Mouse (Mus musculus) stomach, embryonic 16.5 days (tissue): ENCODE measurements around the gene Cmtm3. TPM values are rescaled to one million over a fixed set of nuclear protein-coding genes. Genes with fewer than 3 reads are reported as not detected.
A peak's percentile ranks its signal among the peaks of the same experiment; 100 is the strongest.
"Not testable (repeated sequence)": the region's sequence is repeated elsewhere in the genome, so short reads cannot be mapped to it uniquely, and the experiment has no call there.

Experiments used
- ATAC-seq: fragments of 200-750 bp; cut with Nextera tagmentation; 2 replicates; pipeline ENCODE4 v1.8.0; 2017; ENCODE audit warnings: moderate number of reproducible peaks, moderate TSS enrichment; ENCODE audit not compliant: insufficient read depth, low FRiP score
- H3K27ac ChIP-seq: fragments of 300-500 bp; sonication (generic); 2 replicates; pipeline ENCODE4 v1.5.1; 2014; ENCODE audit warnings: low read length
- H3K27me3 ChIP-seq: fragments of 300-500 bp; sonication (generic); 2 replicates; pipeline ENCODE4 v1.6.1; 2014; ENCODE audit warnings: low read length, control low read depth, mixed read lengths; ENCODE audit not compliant: control insufficient read depth, insufficient read depth
- H3K36me3 ChIP-seq: fragments of 300-500 bp; sonication (generic); 2 replicates; pipeline ENCODE4 v1.6.1; 2014; ENCODE audit warnings: low read length; ENCODE audit not compliant: control insufficient read depth, insufficient read depth
- H3K4me1 ChIP-seq: fragments of 300-500 bp; sonication (generic); 2 replicates; pipeline ENCODE4 v1.6.1; 2014; ENCODE audit warnings: low read length, control low read depth, mixed read lengths; ENCODE audit not compliant: control insufficient read depth, insufficient read depth
- H3K4me2 ChIP-seq: fragments of 300-500 bp; sonication (generic); 2 replicates; pipeline ENCODE4 v1.6.1; 2014; ENCODE audit warnings: low read depth, low read length, mixed read lengths
- H3K4me3 ChIP-seq: fragments of 300-500 bp; sonication (generic); replicated peaks from 2 replicates; pipeline ENCODE4 v1.5.1; 2014; ENCODE audit warnings: mild to moderate bottlenecking, low read length
- H3K9ac ChIP-seq: fragments of 300-500 bp; sonication (generic); 2 replicates; pipeline ENCODE4 v1.6.1; 2014; ENCODE audit warnings: low read length
- H3K9me3 ChIP-seq: fragments of 300-500 bp; sonication (generic); replicated peaks from 2 replicates; pipeline ENCODE4 v1.6.1; 2016; ENCODE audit warnings: low read length, control low read depth; ENCODE audit not compliant: control insufficient read depth
- WGBS: fragments of 180-500 bp; shearing (Covaris S2); extraction: QIAGEN DNeasy Blood & Tissue Kit; methylation state at CpG from one replicate; pipeline ENCODE4 v1.1.7; 2014; 5-methylcytosine and 5-hydroxymethylcytosine counted together
- polyA plus RNA-seq: library from polyadenylated mRNA; unstranded; fragments of >200 nt; fragmentation: Nextera tagmentation; extraction: Ambion mirVana; gene quantifications from 2 replicates; pipeline ENCODE4 v1.2.1, GENCODE M21; 2015

Cmtm3 gene
- 120 and 129 TPM in 2 replicates for polyA plus RNA-seq

GRCm38 (mm10) chr8:104339229-104339982 is at the start of gene Cmtm3:
Gene Cmtm3, plus strand, starts transcription at chr8:104339410.
- no peaks in the 10 kb centered on the region for H3K9me3 ChIP-seq
- peak within 1 kb of the TSS; percentile 76 for H3K4me2 ChIP-seq
- H3K9ac ChIP-seq = peak within 1 kb of the TSS; percentile 91
- H3K4me1 ChIP-seq = peaks cover 9% of the 10 kb centered on the region; the same call in 1 of the 2 replicates
- H3K36me3 ChIP-seq = no peaks in the 10 kb centered on the region
- 14% methylated on average over 17 of the region's 18 CpGs for WGBS
- no peaks in the 10 kb centered on the region for H3K27me3 ChIP-seq
- peak within 1 kb of the TSS; percentile 72 for H3K4me3 ChIP-seq
- no peak for ATAC-seq
- peak within 1 kb of the TSS; percentile 87 for H3K27ac ChIP-seq

GRCm38 (mm10) chr8:104293081-104293480 is 46.1 kb upstream of the Cmtm3 start, which contains the start of gene Cmtm2a:
Gene Cmtm2a, minus strand, starts transcription at chr8:104293181.
- 84% methylated on average over 10 of the region's 12 CpGs for WGBS
- not testable (repeated sequence) for H3K4me2 ChIP-seq

GRCm38 (mm10) chr8:104294396-104294795 is 44.8 kb upstream of the Cmtm3 start:
- Histone ChIP-seq H3K27ac (no peak overlapping the region), H3K4me1 (no peaks in the 10 kb centered on the region), H3K9me3 (no peaks in the 10 kb centered on the region), H3K27me3 (no peaks in the 10 kb centered on the region), H3K9ac (no peak overlapping the region), H3K36me3 (no peaks in the 10 kb centered on the region), H3K4me2 (no peak overlapping the region), H3K4me3 (no peak overlapping the region)
- 72% methylated on average over 1 of the region's 1 CpGs for WGBS
- ATAC-seq = no peak

More at GRCm38 (mm10) chr8:104293081-104293480, 46.1 kb upstream of the Cmtm3 start, which contains the start of gene Cmtm2a:
- H3K9ac ChIP-seq, H3K4me1 ChIP-seq, H3K27me3 ChIP-seq, H3K4me3 ChIP-seq, H3K9me3 ChIP-seq, ATAC-seq, H3K36me3 ChIP-seq, H3K27ac ChIP-seq: not testable (repeated sequence)

- H3K27me3 ChIP-seq, ATAC-seq, H3K36me3 ChIP-seq, H3K27ac ChIP-seq, H3K4me1 ChIP-seq, H3K4me2 ChIP-seq, H3K4me3 ChIP-seq, H3K9me3 ChIP-seq, H3K9ac ChIP-seq: not testable (repeated sequence)
- WGBS = 20% methylated on average over 3 of the region's 3 CpGs
These were observed 37.6 kb upstream of the Cmtm3 start for GRCm38 (mm10) chr8:104301577-104301976.

GRCm38 (mm10) chr8:104302536-104302935 is 36.7 kb upstream of the Cmtm3 start:
- not testable (repeated sequence) for H3K4me3 ChIP-seq, H3K36me3 ChIP-seq, H3K27ac ChIP-seq, H3K9me3 ChIP-seq, H3K4me2 ChIP-seq, H3K27me3 ChIP-seq, H3K4me1 ChIP-seq, H3K9ac ChIP-seq, ATAC-seq
- WGBS = 94% methylated on average over 4 of the region's 4 CpGs

GRCm38 (mm10) chr8:104304962-104305361 is 34.2 kb upstream of the Cmtm3 start:
- 87% methylated on average over 11 of the region's 11 CpGs for WGBS
- no peak overlapping the region for H3K4me2 ChIP-seq
- H3K9ac ChIP-seq = no peak overlapping the region
- no peaks in the 10 kb centered on the region for H3K27me3 ChIP-seq
- no peaks in the 10 kb centered on the region for H3K4me1 ChIP-seq
- H3K27ac ChIP-seq = no peak overlapping the region
- ATAC-seq = no peak
- no peaks in the 10 kb centered on the region for H3K9me3 ChIP-seq
- H3K4me3 ChIP-seq = no peak overlapping the region
- H3K36me3 ChIP-seq = no peaks in the 10 kb centered on the region

- not testable (repeated sequence) for H3K27me3 ChIP-seq, H3K4me3 ChIP-seq, H3K9me3 ChIP-seq, H3K27ac ChIP-seq, H3K4me1 ChIP-seq, H3K36me3 ChIP-seq, H3K9ac ChIP-seq, H3K4me2 ChIP-seq, ATAC-seq
- 47% methylated on average over 6 of the region's 6 CpGs for WGBS
These were observed 30.9 kb upstream of the Cmtm3 start for GRCm38 (mm10) chr8:104308341-104308740.

GRCm38 (mm10) chr8:104309441-104310155 is 29.6 kb upstream of the Cmtm3 start, which contains the start of the genes Gm45711 and Cmtm1:
Gene Gm45711, minus strand, starts transcription at chr8:104310081.
Gene Cmtm1, minus strand, starts transcription at chr8:104310145.
- not testable (repeated sequence) for H3K4me3 ChIP-seq, ATAC-seq, H3K4me1 ChIP-seq, H3K36me3 ChIP-seq, H3K27me3 ChIP-seq, H3K4me2 ChIP-seq, H3K27ac ChIP-seq, H3K9ac ChIP-seq, H3K9me3 ChIP-seq
- WGBS = 84% methylated on average over 34 of the region's 36 CpGs

- H3K9ac ChIP-seq, H3K4me2 ChIP-seq, ATAC-seq, H3K27me3 ChIP-seq, H3K36me3 ChIP-seq, H3K4me3 ChIP-seq, H3K4me1 ChIP-seq, H3K9me3 ChIP-seq, H3K27ac ChIP-seq: not testable (repeated sequence)
- 88% methylated on average over 3 of the region's 3 CpGs for WGBS
These were observed 27.2 kb upstream of the Cmtm3 start for GRCm38 (mm10) chr8:104312023-104312422.
